Mouse (Mus musculus): ENCODE results near the gene Tnpo2.

Tnpo2 gene

GRCm38 (mm10) chr8:85036718-85037365, at the start of gene Tnpo2:
Tnpo2 (plus strand) TSS chr8:85036915.
- in situ Hi-C loops (cut with MboI, MseI), result loop anchor here (5.0 kb wide), 1 partner anchor 345 kb away; no protein-coding TSS in a partner anchor

GRCm38 (mm10) chr8:84987388-84987787, 49.3 kb upstream of the Tnpo2 start:
- in situ Hi-C loops (cut with MboI, MseI), result loop anchor here (10.0 kb wide), 1 partner anchor 1243 kb away; the partner anchor contains the start of gene Adgre5

GRCm38 (mm10) chr8:84987903-84988302, 48.8 kb upstream of the Tnpo2 start:
- in situ Hi-C loops (cut with MboI, MseI), result loop anchor here (10.0 kb wide), 1 partner anchor 1243 kb away; the partner anchor contains the start of gene Adgre5

- in situ Hi-C loops (cut with MboI, MseI), result loop anchor here (10.0 kb wide), 1 partner anchor 1245 kb away; the partner anchor contains the start of gene Adgre5
Measured at GRCm38 (mm10) chr8:84989311-84989731, 47.4 kb upstream of the Tnpo2 start.

- in situ Hi-C loops (cut with MboI, MseI), result loop anchor here (10.0 kb wide), 1 partner anchor 1245 kb away; the partner anchor contains the start of gene Adgre5
Measured at GRCm38 (mm10) chr8:84989810-84990209, 46.9 kb upstream of the Tnpo2 start.

GRCm38 (mm10) chr8:84990349-84990748, 46.4 kb upstream of the Tnpo2 start, which contains the start of gene Hook2:
Hook2 (plus strand) TSS chr8:84990603.
- in situ Hi-C loops (cut with MboI, MseI), result no loop called here

- in situ Hi-C loops (cut with MboI, MseI), result no loop called here
Measured at GRCm38 (mm10) chr8:84990836-84991235, 45.9 kb upstream of the Tnpo2 start.

- in situ Hi-C loops (cut with MboI, MseI), result no loop called here
Measured at GRCm38 (mm10) chr8:84994375-84994774, 42.3 kb upstream of the Tnpo2 start.

GRCm38 (mm10) chr8:84995680-84996079, 41.0 kb upstream of the Tnpo2 start:
- in situ Hi-C loops (cut with MboI, MseI), result no loop called here

- in situ Hi-C loops (cut with MboI, MseI), result no loop called here
Measured at GRCm38 (mm10) chr8:84996978-84997377, 39.7 kb upstream of the Tnpo2 start.

GRCm38 (mm10) chr8:84997649-84998295, 38.9 kb upstream of the Tnpo2 start:
- in situ Hi-C loops (cut with MboI, MseI), result no loop called here

- in situ Hi-C loops (cut with MboI, MseI), result no loop called here
Measured at GRCm38 (mm10) chr8:85007686-85008085, 29.0 kb upstream of the Tnpo2 start.

- in situ Hi-C loops (cut with MboI, MseI), result no loop called here
Measured at GRCm38 (mm10) chr8:85011242-85011641, 25.5 kb upstream of the Tnpo2 start.

GRCm38 (mm10) chr8:85013230-85013840, 23.4 kb upstream of the Tnpo2 start:
- in situ Hi-C loops (cut with MboI, MseI), result no loop called here

GRCm38 (mm10) chr8:85014431-85014830, 22.3 kb upstream of the Tnpo2 start, which contains the start of gene Best2:
Best2 (minus strand) TSS chr8:85014531.
- in situ Hi-C loops (cut with MboI, MseI), result no loop called here

GRCm38 (mm10) chr8:85016724-85017123, 20.0 kb upstream of the Tnpo2 start:
- in situ Hi-C loops (cut with MboI, MseI), result no loop called here

GRCm38 (mm10) chr8:85017209-85017608, 19.5 kb upstream of the Tnpo2 start:
- in situ Hi-C loops (cut with MboI, MseI), result no loop called here

- in situ Hi-C loops (cut with MboI, MseI), result no loop called here
Measured at GRCm38 (mm10) chr8:85021514-85022055, 15.1 kb upstream of the Tnpo2 start.

GRCm38 (mm10) chr8:85023846-85024245, 12.9 kb upstream of the Tnpo2 start:
- in situ Hi-C loops (cut with MboI, MseI), result no loop called here

GRCm38 (mm10) chr8:85025098-85025932, 11.4 kb upstream of the Tnpo2 start, which contains the start of gene Asna1:
Asna1 (minus strand) TSS chr8:85025281.
- in situ Hi-C loops (cut with MboI, MseI), result no loop called here

Data from regulatory T cell (primary cell).